Mouse (Mus musculus) limb, embryonic 11.5 days (tissue): Measurements from ENCODE around the gene Bend7. TPM values are rescaled to one million over a fixed set of nuclear protein-coding genes. Genes with fewer than 3 reads are reported as not detected.

ENCODE experiments used
- polyA plus RNA-seq: library from polyadenylated mRNA; unstranded; fragments of >200 nt; fragmentation: Nextera tagmentation; extraction: Ambion mirVana; gene quantifications from 2 replicates; pipeline ENCODE4 v1.2.1, GENCODE M21; 2014

The Bend7 gene
- polyA plus RNA-seq, 1 experiment from 2014 or later = 2.2 TPM

Other genes starting within 250 kb of the Bend7 start
- 38.9 and 41.5 TPM in 2 replicates for gene Prpf18, start 65.7 kb upstream of the Bend7 start, polyA plus RNA-seq
- 158 TPM in 2 replicates for gene Sephs1, start 163.7 kb downstream of the Bend7 start, polyA plus RNA-seq
- gene Phyh, start 201.2 kb downstream of the Bend7 start, polyA plus RNA-seq = 48.4 and 51.7 TPM in 2 replicates